Mouse (Mus musculus): ENCODE data around the gene Gm45837. TPM values are rescaled to one million over a fixed set of nuclear protein-coding genes. Genes with fewer than 3 reads are reported as not detected.
A peak's percentile ranks its signal among the peaks of the same experiment; 100 is the strongest.

Gm45837 gene
- polyA plus RNA-seq, 1 experiment from 2014 or later, result not detected

DNA sequence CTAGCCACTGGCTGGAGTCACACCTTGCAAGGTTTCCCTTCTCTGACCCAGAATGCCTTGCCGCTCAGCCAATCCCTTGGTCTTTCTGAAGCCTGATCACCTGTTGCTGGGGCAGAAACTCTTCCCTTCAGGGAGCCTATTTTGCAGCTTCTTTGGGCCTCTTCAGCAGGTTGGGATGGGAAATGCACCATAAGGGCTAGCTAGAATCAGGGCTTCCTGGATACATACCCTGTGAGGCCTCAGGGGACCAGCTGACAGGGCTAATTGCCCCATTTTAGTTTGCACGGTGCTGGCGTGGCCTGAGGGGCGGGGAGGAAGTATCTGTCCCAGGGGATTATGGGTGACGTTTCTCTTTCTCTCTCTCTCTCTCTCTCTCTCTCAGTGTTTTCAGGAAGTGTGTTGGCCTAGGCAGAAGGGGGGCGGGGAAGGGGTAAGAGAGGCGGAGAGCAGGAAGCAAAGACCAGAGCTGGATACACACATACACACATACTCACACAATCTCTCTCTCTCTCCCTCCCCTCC lies 32.9 kb upstream of the Gm45837 start:
- H3K4me3 ChIP-seq, result peak overlapping the region; percentile 40
- no peaks in the 10 kb centered on the region for H3K36me3 ChIP-seq
- peaks cover 31% of the 10 kb centered on the region for H3K4me1 ChIP-seq
- WGBS, result 34% methylated on average over 6 of the region's 7 CpGs
- peak overlapping the region; percentile 78 for H3K27ac ChIP-seq (replicated peaks)
- H3K9ac ChIP-seq, result peak overlapping the region; percentile 77
- H3K27me3 ChIP-seq (replicated peaks), result peaks cover 8% of the 10 kb centered on the region; the same call in 1 of the 2 replicates
- H3K9me3 ChIP-seq, result no peaks in the 10 kb centered on the region
- 0 out of 2 replicates have a peak, but pooled peaks have one; percentile 29 for ATAC-seq (ENCODE audit: extremely low read depth, insufficient number of reproducible peaks, low FRiP score, low TSS enrichment)
- H3K4me2 ChIP-seq, result peak overlapping the region; percentile 65

DNA sequence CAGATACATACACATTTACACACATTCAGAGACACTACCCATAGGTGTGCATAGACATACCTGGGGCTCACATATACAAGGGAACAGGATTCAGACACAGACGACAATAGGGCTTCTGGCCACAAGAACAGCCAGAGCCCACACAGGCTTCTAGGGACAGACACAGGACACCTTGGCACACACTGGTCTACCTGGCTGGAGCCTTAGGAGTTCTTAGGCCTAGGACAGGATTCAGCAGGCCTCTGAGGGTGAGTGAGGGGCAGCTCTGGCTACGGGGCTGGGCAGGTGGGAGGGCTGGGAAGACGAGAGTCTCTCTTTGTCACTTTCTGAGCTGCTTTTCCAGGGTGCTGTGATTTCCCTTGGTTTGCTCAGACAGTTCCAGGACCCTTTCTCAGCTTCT lies 32.4 kb upstream of the Gm45837 start:
- Histone ChIP-seq H3K27me3 (replicated peaks) (peaks cover 3% of the 10 kb centered on the region; the same call in 1 of the 2 replicates), H3K9ac (peak overlapping the region; percentile 77), H3K27ac (replicated peaks) (peak overlapping the region; percentile 78), H3K4me1 (peaks cover 31% of the 10 kb centered on the region), H3K4me2 (peak overlapping the region; percentile 65), H3K4me3 (peak overlapping the region; percentile 40), H3K9me3 (no peaks in the 10 kb centered on the region), H3K36me3 (no peaks in the 10 kb centered on the region)
- no peak for ATAC-seq (ENCODE audit: extremely low read depth, insufficient number of reproducible peaks, low FRiP score, low TSS enrichment)
- 54% methylated on average over 3 of the region's 3 CpGs for WGBS

DNA sequence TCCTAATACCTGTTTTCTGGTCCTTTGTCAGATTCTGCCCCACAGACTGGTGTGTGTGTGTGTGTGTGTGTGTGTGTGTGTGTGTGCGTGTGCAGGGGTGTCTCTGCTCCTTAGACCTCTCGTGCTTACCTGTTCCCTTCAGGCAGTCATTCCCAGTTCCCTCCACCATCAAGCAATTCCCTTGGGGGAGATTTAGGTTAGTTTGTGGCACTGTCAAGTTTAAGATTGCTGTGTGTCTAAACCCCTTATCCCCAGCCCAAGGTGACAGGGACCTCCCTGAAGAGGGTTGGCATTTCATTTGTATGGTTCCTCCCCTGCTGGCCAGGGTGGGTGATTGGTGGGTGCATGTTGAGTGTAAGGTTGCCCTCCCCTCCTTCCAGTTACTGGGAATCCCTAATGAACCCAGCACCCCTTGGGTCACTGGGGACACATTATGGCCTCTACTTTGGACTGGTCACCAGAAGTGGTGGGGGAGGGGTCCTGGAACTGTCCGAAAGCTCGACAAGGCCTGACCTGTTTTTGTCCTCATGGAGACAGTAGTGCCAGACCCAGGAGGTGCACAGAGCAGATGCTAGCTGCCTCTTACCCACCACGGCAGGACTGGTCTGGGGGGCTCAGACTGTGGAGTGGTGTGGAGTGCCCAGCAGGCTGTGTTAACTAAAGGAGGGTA lies 31.8 kb upstream of the Gm45837 start:
- peak overlapping the region; percentile 65 for H3K4me2 ChIP-seq
- H3K36me3 ChIP-seq, result no peaks in the 10 kb centered on the region
- H3K4me1 ChIP-seq, result peaks cover 33% of the 10 kb centered on the region
- H3K9me3 ChIP-seq, result no peaks in the 10 kb centered on the region
- 49% methylated on average over 5 of the region's 5 CpGs for whole genome bisulfite sequencing
- H3K27ac ChIP-seq (replicated peaks), result peak overlapping the region; percentile 78
- peak overlapping the region; percentile 40 for H3K4me3 ChIP-seq
- ATAC-seq (ENCODE audit: extremely low read depth, insufficient number of reproducible peaks, low FRiP score, low TSS enrichment), result no peak
- H3K27me3 ChIP-seq (replicated peaks), result no peaks in the 10 kb centered on the region
- peak overlapping the region; percentile 77 for H3K9ac ChIP-seq

DNA sequence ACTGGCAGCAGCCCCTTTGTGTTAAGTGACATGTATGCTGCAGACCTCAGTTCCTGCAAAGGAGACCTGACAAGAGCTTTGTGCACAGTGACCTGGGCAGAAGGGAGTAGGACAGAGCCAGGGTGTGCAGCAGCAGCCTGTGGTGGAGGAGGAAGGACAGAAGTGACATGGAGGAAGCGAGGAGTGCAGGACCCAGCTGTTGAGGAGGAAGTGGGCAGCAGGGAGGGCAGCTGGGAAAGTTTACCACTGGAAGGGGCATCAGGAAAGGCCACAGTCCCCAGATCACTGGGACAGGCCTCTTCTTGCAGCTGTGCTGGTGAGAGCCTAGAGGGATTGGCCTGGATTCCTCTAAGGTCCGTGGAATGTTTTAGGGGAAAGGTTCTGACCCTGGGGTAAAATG lies 31.0 kb upstream of the Gm45837 start:
- Histone ChIP-seq H3K9ac (peak overlapping the region; percentile 77), H3K4me2 (peak overlapping the region; percentile 65), H3K27me3 (replicated peaks) (no peaks in the 10 kb centered on the region), H3K36me3 (no peaks in the 10 kb centered on the region), H3K9me3 (no peaks in the 10 kb centered on the region), H3K4me1 (peaks cover 41% of the 10 kb centered on the region), H3K4me3 (no peak overlapping the region), H3K27ac (replicated peaks) (peak overlapping the region; percentile 78)
- ATAC-seq (ENCODE audit: extremely low read depth, insufficient number of reproducible peaks, low FRiP score, low TSS enrichment), result no peak
- WGBS, result 68% methylated on average over 2 of the region's 2 CpGs

DNA sequence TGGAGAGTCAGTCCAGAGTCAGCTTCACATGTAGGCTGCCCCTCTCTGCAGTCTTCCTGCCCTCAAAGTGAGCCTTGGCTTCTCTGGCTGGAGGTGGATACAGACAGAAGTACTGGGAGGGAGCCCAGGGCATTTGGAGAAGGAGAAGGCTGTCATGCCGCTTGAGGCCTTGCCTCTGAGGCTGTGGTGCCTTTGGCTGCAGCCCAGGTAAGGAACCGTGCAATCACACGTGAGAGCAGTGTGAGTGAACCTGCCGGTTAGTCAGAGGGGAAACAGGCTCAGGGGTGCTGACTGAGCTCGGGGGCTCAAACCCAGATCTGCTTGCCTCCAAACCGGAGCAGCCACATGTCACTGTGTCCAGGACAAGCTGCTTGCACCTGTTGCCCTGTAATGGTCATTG lies 29.2 kb upstream of the Gm45837 start:
- Histone ChIP-seq H3K4me3 (no peak overlapping the region), H3K4me2 (no peak overlapping the region), H3K27me3 (replicated peaks) (no peaks in the 10 kb centered on the region), H3K9me3 (no peaks in the 10 kb centered on the region), H3K36me3 (no peaks in the 10 kb centered on the region), H3K9ac (no peak overlapping the region), H3K4me1 (peaks cover 59% of the 10 kb centered on the region), H3K27ac (replicated peaks) (no peak overlapping the region)
- 81% methylated on average over 6 of the region's 6 CpGs for WGBS
- ATAC-seq (ENCODE audit: extremely low read depth, insufficient number of reproducible peaks, low FRiP score, low TSS enrichment), result no peak

DNA sequence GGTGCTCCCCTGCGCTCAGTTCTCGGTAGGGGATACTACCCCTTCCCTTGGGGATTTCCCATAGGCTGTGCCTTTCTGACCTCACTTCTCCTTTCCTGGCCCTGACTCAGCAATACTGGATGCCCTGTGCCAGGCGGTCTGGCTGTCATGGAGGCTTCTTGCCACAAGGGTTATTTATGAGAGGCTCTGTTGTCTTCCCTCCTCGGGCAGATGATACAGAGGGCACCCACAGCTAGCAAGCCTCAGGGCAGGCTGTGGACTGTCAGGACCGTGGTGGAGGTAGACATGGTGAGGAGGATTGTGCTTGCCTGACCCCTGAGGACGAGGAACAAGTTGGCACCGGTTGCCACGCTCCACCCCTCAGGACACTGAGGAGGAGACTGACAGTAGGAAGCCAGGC lies 28.3 kb upstream of the Gm45837 start:
- Histone ChIP-seq H3K27me3 (replicated peaks) (no peaks in the 10 kb centered on the region), H3K36me3 (peaks cover 6% of the 10 kb centered on the region; the same call in 1 of the 2 replicates), H3K4me1 (peaks cover 55% of the 10 kb centered on the region), H3K9me3 (no peaks in the 10 kb centered on the region), H3K27ac (replicated peaks) (no peak overlapping the region), H3K4me2 (no peak overlapping the region), H3K9ac (no peak overlapping the region), H3K4me3 (no peak overlapping the region)
- no peak for ATAC-seq (ENCODE audit: extremely low read depth, insufficient number of reproducible peaks, low FRiP score, low TSS enrichment)
- WGBS, result 63% methylated on average over 8 of the region's 8 CpGs

DNA sequence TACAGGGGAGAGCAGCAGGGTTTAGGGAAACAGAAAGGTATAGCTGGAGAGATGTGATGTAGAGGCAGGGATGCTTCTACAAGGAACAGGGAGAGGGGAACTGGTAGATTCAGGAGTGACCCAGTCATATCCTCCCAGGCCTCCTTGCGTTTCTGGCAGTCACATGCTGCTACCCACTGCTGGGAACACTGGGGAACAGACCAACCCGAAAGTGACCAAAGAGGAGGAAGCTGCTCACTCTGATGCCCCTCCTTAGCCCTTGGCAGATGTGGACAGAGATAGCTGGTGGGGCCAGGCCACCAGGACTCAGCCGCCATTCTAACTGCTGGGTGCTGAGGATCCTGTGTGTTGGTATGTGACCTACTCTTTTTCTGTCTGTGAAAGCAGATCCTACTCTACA lies 26.9 kb upstream of the Gm45837 start:
- 0 out of 2 replicates have a peak, but pooled peaks cover 4% of the 10 kb centered on the region for H3K27me3 ChIP-seq (replicated peaks)
- no peak overlapping the region for H3K4me2 ChIP-seq
- peaks cover 20% of the 10 kb centered on the region for H3K36me3 ChIP-seq
- H3K27ac ChIP-seq (replicated peaks), result no peak overlapping the region
- peaks cover 44% of the 10 kb centered on the region for H3K4me1 ChIP-seq
- no peak overlapping the region for H3K9ac ChIP-seq
- WGBS, result 63% methylated on average over 3 of the region's 3 CpGs
- no peak for ATAC-seq (ENCODE audit: extremely low read depth, insufficient number of reproducible peaks, low FRiP score, low TSS enrichment)
- H3K4me3 ChIP-seq, result no peak overlapping the region
- H3K9me3 ChIP-seq, result no peaks in the 10 kb centered on the region

DNA sequence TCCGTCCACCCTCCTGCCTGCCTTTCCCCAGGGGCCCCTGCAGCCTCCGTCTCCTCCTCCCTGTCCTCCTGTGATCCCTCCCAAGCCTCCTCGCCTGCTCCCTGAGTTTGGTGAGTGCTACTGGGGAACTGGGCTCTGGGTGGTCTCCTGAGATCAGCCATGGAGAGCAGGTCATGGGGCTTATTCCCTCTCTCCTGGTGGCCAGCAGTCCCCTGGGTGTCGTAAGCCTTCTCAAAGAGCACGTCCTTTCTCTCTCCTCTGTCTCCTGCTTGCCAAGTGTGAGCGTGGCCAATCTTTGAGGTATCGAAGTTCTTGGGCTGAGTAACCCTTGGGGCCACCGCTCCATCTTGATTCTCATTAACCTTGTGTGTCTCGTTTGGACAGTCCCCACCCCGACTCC lies 25.8 kb upstream of the Gm45837 start:
- no peak for ATAC-seq (ENCODE audit: extremely low read depth, insufficient number of reproducible peaks, low FRiP score, low TSS enrichment)

DNA sequence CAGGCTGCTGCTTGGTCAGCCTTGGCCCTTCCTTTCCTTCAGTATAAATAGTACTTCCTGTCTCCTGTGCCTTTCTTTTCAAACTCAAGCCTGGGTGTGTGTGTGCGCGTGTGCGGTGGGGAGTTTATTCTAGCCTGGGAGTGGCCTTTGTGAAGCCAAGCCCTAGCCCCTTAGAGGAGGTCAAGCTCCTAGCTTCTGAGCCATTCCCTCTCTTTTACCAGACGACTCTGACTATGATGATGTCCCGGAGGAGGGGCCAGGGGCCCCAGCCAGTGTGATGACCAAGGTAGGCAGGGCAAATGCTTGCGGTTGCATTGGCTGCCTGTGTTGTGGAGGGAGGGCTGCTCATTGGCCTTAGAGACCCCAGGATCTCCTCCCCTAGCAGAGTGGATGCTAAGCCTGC lies 25.4 kb upstream of the Gm45837 start:
- H3K9ac ChIP-seq, result peak overlapping the region; percentile 48; the same call in 1 of the 2 replicates
- 0 out of 2 replicates have a peak, but pooled peaks cover 4% of the 10 kb centered on the region for H3K27me3 ChIP-seq (replicated peaks)
- peak overlapping the region; percentile 28; the same call in 1 of the 2 replicates for H3K4me2 ChIP-seq
- no peak overlapping the region for H3K4me3 ChIP-seq
- 47% methylated on average over 6 of the region's 6 CpGs for WGBS
- H3K4me1 ChIP-seq, result peaks cover 47% of the 10 kb centered on the region
- no peak for ATAC-seq (ENCODE audit: extremely low read depth, insufficient number of reproducible peaks, low FRiP score, low TSS enrichment)
- no peaks in the 10 kb centered on the region for H3K9me3 ChIP-seq
- peak overlapping the region; percentile 31; the same call in 1 of the 2 replicates for H3K27ac ChIP-seq (replicated peaks)
- H3K36me3 ChIP-seq, result peaks cover 23% of the 10 kb centered on the region

More for the DNA sequence above, 25.8 kb upstream of the Gm45837 start:
- H3K27ac ChIP-seq (replicated peaks), result 0 out of 2 replicates have a peak overlapping the region, but pooled peaks have one; percentile 17
- peaks cover 23% of the 10 kb centered on the region for H3K36me3 ChIP-seq
- peak overlapping the region; percentile 54; the same call in 1 of the 2 replicates for H3K9ac ChIP-seq
- peaks cover 44% of the 10 kb centered on the region for H3K4me1 ChIP-seq
- 0 out of 2 replicates have a peak, but pooled peaks cover 4% of the 10 kb centered on the region for H3K27me3 ChIP-seq (replicated peaks)
- H3K4me2 ChIP-seq, result no peak overlapping the region
- no peaks in the 10 kb centered on the region for H3K9me3 ChIP-seq
- 64% methylated on average over 10 of the region's 10 CpGs for WGBS
- H3K4me3 ChIP-seq, result no peak overlapping the region

DNA sequence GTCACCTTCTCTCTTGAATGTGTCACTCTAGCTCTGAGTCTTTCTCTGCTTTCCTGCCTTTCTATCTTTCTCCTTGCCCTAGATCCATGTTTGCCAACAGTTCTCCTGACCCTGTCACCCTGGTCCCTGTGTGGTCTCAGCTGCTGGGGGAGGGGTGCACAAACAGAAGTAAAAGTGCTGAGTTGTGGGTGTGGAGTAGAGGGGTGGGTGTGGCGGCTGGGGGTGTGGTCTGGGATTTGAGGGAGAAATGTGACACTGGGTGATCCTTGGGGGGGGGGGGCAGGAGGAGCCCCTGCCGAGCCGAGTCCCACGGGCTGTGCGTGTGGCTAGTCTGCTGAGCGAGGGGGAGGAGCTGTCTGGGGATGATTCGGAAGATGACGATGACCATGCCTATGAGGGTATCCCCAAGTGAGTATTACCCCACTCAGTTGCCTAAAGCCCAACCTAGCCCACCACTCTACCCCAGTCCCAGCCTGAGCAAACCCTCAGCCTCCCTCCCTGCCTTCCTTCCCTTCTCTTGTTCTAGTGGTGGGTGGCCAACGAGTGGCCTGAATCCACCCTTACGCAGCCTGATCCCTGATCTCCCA lies 24.7 kb upstream of the Gm45837 start:
- H3K4me1 ChIP-seq, result peaks cover 53% of the 10 kb centered on the region
- no peak overlapping the region for H3K4me3 ChIP-seq
- H3K27me3 ChIP-seq (replicated peaks), result 0 out of 2 replicates have a peak, but pooled peaks cover 4% of the 10 kb centered on the region
- peak overlapping the region; percentile 48; the same call in 1 of the 2 replicates for H3K9ac ChIP-seq
- H3K36me3 ChIP-seq, result peaks cover 23% of the 10 kb centered on the region
- ATAC-seq (ENCODE audit: extremely low read depth, insufficient number of reproducible peaks, low FRiP score, low TSS enrichment), result no peak
- peak overlapping the region; percentile 28 for H3K4me2 ChIP-seq
- H3K27ac ChIP-seq (replicated peaks), result 0 out of 2 replicates have a peak overlapping the region, but pooled peaks have one; percentile 31
- 48% methylated on average over 10 of the region's 10 CpGs for WGBS
- no peaks in the 10 kb centered on the region for H3K9me3 ChIP-seq

DNA sequence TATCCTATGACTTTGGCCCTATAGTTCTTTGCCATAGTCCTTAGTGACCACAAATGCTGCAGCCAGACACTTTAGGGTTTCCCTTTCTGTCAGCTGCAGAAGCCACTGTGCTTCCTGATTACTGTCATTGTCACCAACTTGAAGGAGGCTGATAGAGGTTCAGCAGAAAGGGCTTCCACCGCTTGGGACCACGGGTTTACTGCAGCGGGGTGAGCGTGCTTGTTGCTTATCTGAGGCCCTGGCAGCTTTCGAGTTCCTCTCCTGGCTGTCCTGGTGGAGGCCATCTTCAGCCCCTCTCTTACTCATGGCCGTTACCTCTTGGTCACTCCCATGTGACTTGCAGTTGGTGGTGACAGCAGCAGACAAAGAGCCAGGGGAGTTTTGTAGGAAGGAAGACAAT lies 21.4 kb upstream of the Gm45837 start:
- Histone ChIP-seq H3K9ac (no peak overlapping the region), H3K4me3 (no peak overlapping the region), H3K9me3 (no peaks in the 10 kb centered on the region), H3K4me1 (peaks cover 80% of the 10 kb centered on the region), H3K27me3 (replicated peaks) (0 out of 2 replicates have a peak, but pooled peaks cover 4% of the 10 kb centered on the region), H3K27ac (replicated peaks) (0 out of 2 replicates have a peak overlapping the region, but pooled peaks have one; percentile 37), H3K36me3 (peaks cover 23% of the 10 kb centered on the region), H3K4me2 (no peak overlapping the region)
- 28% methylated on average over 6 of the region's 6 CpGs for WGBS
- no peak for ATAC-seq (ENCODE audit: extremely low read depth, insufficient number of reproducible peaks, low FRiP score, low TSS enrichment)
